ENCODE assay signal across 8 mouse cellular contexts in genomic region chr1:7010184-7010583, GRCm38 (mm10).
DNase-seq lines count a peak whose midpoint lies in the region; ATAC-seq and TF ChIP-seq lines count a peak whose summit lies in the region.

No protein-coding gene starts in this region.

- TF ChIP-seq RAD21 in CH12.LX (IDR thresholded peaks at IDR 0.05; ENCODE audit: low read depth, low read length): peak; percentile 76

- ATAC-seq in heart, postnatal 0 days (ENCODE audit: insufficient read depth, low read depth): no peak; the same call in 1 of the 2 replicates

- H3K27ac ChIP-seq in heart, postnatal 0 days (ENCODE audit: low read depth): no peak overlapping the region
- no peak overlapping the region for H3K27ac ChIP-seq in CH12.LX (ENCODE audit: insufficient read depth, low read depth)
- no peak overlapping the region for H3K27ac ChIP-seq in left cerebral cortex, adult 2 months
- no peak overlapping the region for H3K27ac ChIP-seq in hindbrain, embryonic 10.5 days

- TF ChIP-seq CTCF in heart, postnatal 0 days (IDR thresholded peaks at IDR 0.05; ENCODE audit: low read depth): peak; percentile 80
- peak in 1 of 2 experiments; percentile 74; a peak in 2 of 4 replicates for TF ChIP-seq CTCF in CH12.LX (conservative IDR thresholded peaks at IDR 0.05 in 1 of 2, IDR thresholded peaks at IDR 0.05 in 1 of 2; ENCODE audit: low read depth in 2 of 2, low read length in 2 of 2)
- peak; percentile 69 for TF ChIP-seq CTCF in left cerebral cortex, adult 2 months (IDR thresholded peaks at IDR 0.05)

- H3K27me3 ChIP-seq in heart, postnatal 0 days (ENCODE audit: control insufficient read depth, insufficient read depth, low read length): no peaks in the 10 kb centered on the region
- H3K27me3 ChIP-seq in CH12.LX (replicated peaks): no peaks in the 10 kb centered on the region
- no peaks in the 10 kb centered on the region for H3K27me3 ChIP-seq in hindbrain, embryonic 10.5 days (ENCODE audit: insufficient read depth, poor library complexity, severe bottlenecking)

- no peaks in the 10 kb centered on the region for H3K36me3 ChIP-seq in heart, postnatal 0 days (replicated peaks; ENCODE audit: control insufficient read depth, insufficient read depth, low read length)
- no peaks in the 10 kb centered on the region for H3K36me3 ChIP-seq in CH12.LX (replicated peaks in 1 of 2; ENCODE audit: control insufficient read depth in 1 of 2, insufficient read depth in 1 of 2, low read length in 1 of 2)
- no peaks in the 10 kb centered on the region for H3K36me3 ChIP-seq in hindbrain, embryonic 10.5 days

- no peak overlapping the region for H3K9ac ChIP-seq in heart, postnatal 0 days (replicated peaks; ENCODE audit: low read depth, low read length)
- H3K9ac ChIP-seq in CH12.LX (ENCODE audit: insufficient read depth, low read depth): no peak overlapping the region

- WGBS in heart, postnatal 0 days: 15% methylated on average over 1 of the region's 1 CpGs
- 33% methylated on average over 1 of the region's 1 CpGs for WGBS in hindbrain, embryonic 10.5 days

- in situ Hi-C loops in CH12.LX (cut with MboI; ENCODE audit: low pct_ligation_motif_present, low pct_unique_long_range_greater_than_20kb, low sequenced_read_pairs): loop anchor here (10.0 kb wide), 1 partner anchor 195 kb away; no protein-coding TSS in a partner anchor

- H3K79me2 ChIP-seq in CH12.LX (replicated peaks; ENCODE audit: control insufficient read depth, extremely low read depth, insufficient read depth, poor library complexity, severe bottlenecking): no peaks in the 10 kb centered on the region

- TF ChIP-seq EP300 in heart, postnatal 0 days (IDR thresholded peaks at IDR 0.05; ENCODE audit: low read depth): no peak
- no peak for TF ChIP-seq EP300 in CH12.LX (IDR thresholded peaks at IDR 0.05; ENCODE audit: low read length)

- dilution Hi-C loops in CH12.LX (cut with MboI; ENCODE audit: extremely low pct_ligation_motif_present, extremely low pct_unique_long_range_greater_than_20kb, low sequenced_read_pairs): no loop called here

- no peak for TF ChIP-seq POLR2A in CH12.LX (IDR thresholded peaks at IDR 0.05; ENCODE audit: low read depth, low read length)

- H3K4me2 ChIP-seq in heart, postnatal 0 days (ENCODE audit: low read depth, low read length): no peak overlapping the region
- H3K4me2 ChIP-seq in CH12.LX (ENCODE audit: insufficient read depth, low read depth, poor library complexity, severe bottlenecking): no peak overlapping the region

- H3K4me3 ChIP-seq in heart, postnatal 0 days (ENCODE audit: low read depth, low read length): no peak overlapping the region
- H3K4me3 ChIP-seq in CH12.LX (replicated peaks in 1 of 3; ENCODE audit: low read depth in 2 of 3, low read length in 2 of 3, poor library complexity in 1 of 3): no peak overlapping the region
- H3K4me3 ChIP-seq in left cerebral cortex, adult 2 months: no peak overlapping the region
- no peak overlapping the region for H3K4me3 ChIP-seq in hindbrain, embryonic 10.5 days

- no peaks in the 10 kb centered on the region for H3K9me3 ChIP-seq in heart, postnatal 0 days (replicated peaks; ENCODE audit: control insufficient read depth, low read length)
- no peaks in the 10 kb centered on the region for H3K9me3 ChIP-seq in CH12.LX (replicated peaks; ENCODE audit: low read length)
- H3K9me3 ChIP-seq in hindbrain, embryonic 10.5 days: peaks cover 4% of the 10 kb centered on the region; the same call in 1 of the 2 replicates

- no peak for DNase-seq in heart, postnatal 0 days (ENCODE audit: low spot score)
- DNase-seq in heart, adult 11 months: no peak
- DNase-seq in CH12.LX (ENCODE audit: extremely low read depth): peak; percentile 43
- DNase-seq in cerebellum, adult 11 months: peak; percentile 7
- peak; percentile 13 for DNase-seq in kidney, adult 11 months
- DNase-seq in left cerebral cortex, adult 2 months (ENCODE audit: extremely low spot score in 1 of 2, low spot score in 2 of 2): peak; percentile 40 to 42
- peak; percentile 9 for DNase-seq in skeletal muscle tissue, adult 2 months (ENCODE audit: low read depth, low spot score)
- no peak for DNase-seq in hindbrain, embryonic 10.5 days (ENCODE audit: low spot score)

- intact Hi-C loops in left cerebral cortex, adult 2 months (cut with DNase I): loop anchor here (1.0 to 2.0 kb wide), 3 partner anchors 129 to 201 kb away; no protein-coding TSS in a partner anchor

- H3K4me1 ChIP-seq in heart, postnatal 0 days (ENCODE audit: control insufficient read depth, insufficient read depth): no peaks in the 10 kb centered on the region
- peaks cover 0 to 4% of the 10 kb centered on the region in 2 experiments; a peak in 1 of 4 replicates for H3K4me1 ChIP-seq in CH12.LX (ENCODE audit: control insufficient read depth in 1 of 2, insufficient read depth in 2 of 2)
- no peaks in the 10 kb centered on the region for H3K4me1 ChIP-seq in hindbrain, embryonic 10.5 days (replicated peaks)

TF ChIP-seq in CH12.LX, 34 proteins besides CTCF, POLR2A, EP300 and RAD21:
- TF ChIP-seq ZC3H11A (IDR thresholded peaks at IDR 0.05; ENCODE audit: low read depth, low read length) (peak; percentile 30; the same call in 1 of the 2 replicates), KAT2A (IDR thresholded peaks at IDR 0.05; ENCODE audit: insufficient replicate concordance, low read length) (no peak), USF1 (IDR thresholded peaks at IDR 0.05; ENCODE audit: low read depth, low read length) (no peak), SMC3 (IDR thresholded peaks at IDR 0.05; ENCODE audit: low read depth, low read length) (peak; percentile 73), ELF1 (IDR thresholded peaks at IDR 0.05; ENCODE audit: low read depth, low read length) (0 out of 2 replicates have a peak, but pooled peaks have one; percentile 8)

Comparison
In these comparisons a context has a peak if more than half of its experiments do, and no peak if none do; other contexts are left out.
1. DNase-seq: peak in CH12.LX (single experiment), cerebellum, adult 11 months (single experiment), kidney, adult 11 months (single experiment), left cerebral cortex, adult 2 months (2 of 2) and skeletal muscle tissue, adult 2 months (single experiment); none in heart, postnatal 0 days (single experiment), heart, adult 11 months (single experiment) and hindbrain, embryonic 10.5 days (single experiment).